Mouse (Mus musculus) liver, postnatal 0 days (tissue): ENCODE measurements around the gene Ech1.

ENCODE experiments used
- CTCF ChIP-seq: sonication (generic); IDR thresholded peaks from 2 replicates; pipeline ENCODE4 v1.5.1; 2016; ENCODE audit warnings: antibody characterized with exemption, low read depth
- EP300 ChIP-seq: IDR thresholded peaks from 2 replicates; pipeline ENCODE4 v1.6.1; 2016; ENCODE audit warnings: antibody characterized with exemption, low read depth, mild to moderate bottlenecking

- TF ChIP-seq CTCF = no peak
- no peak for TF ChIP-seq EP300
Measured at GRCm38 (mm10) chr7:28827338-28827737, 2.3 kb downstream of the Ech1 start.
